Mouse (Mus musculus): ENCODE results near the gene Gna15.
A peak's percentile ranks its signal among the peaks of the same experiment; 100 is the strongest.

The Gna15 gene

DNA sequence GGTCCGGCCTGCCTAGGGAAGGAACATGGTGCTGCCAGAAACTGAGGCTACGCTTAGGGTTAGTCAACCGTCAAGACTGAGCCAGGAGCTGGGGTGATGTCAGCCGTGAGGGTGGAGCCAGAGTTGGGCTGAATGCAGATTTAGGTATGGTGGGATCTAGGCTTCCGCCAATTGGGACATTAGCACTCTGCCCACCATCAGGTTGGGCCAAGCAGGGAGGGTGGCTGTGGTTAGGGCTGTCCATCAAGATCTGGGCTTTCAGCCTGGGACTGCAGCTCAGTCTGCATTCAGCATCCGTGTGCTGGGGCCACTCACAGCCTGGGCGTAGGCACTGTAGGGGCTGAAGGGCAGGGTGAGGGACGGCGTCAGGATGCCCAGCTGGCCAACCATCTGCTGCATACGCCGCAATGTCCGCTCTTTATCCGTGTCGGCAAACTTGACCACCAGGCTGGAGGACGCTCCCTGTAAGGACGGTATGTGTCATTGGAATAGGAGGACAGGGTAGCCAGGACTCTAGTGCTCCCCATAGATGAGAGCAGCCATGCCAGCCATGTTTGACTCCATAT is 56.3 kb downstream of the Gna15 start:
- no peak for DNase-seq (ENCODE audit: low read depth, low spot score)

DNA sequence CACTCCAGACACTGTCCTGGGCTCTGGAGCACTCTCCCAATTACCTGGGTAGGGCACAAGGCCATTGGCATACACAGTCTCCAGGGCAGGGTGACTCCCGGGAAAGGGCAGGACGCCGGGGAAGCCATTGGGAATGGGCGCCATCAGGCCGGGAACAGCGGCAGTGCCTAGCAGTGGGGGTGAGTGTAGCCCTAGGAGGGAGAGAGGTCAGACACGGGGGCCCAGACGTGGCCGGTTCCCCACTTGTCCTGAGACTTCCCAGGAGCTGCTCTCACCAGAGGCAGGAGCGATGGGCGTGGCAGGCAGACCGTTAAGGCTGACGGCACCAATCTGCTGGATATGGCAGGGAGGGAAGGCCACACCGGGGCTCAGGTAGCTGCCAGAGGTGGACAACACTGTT is 57.1 kb downstream of the Gna15 start:
- no peak for DNase-seq (ENCODE audit: low read depth, low spot score)

DNA sequence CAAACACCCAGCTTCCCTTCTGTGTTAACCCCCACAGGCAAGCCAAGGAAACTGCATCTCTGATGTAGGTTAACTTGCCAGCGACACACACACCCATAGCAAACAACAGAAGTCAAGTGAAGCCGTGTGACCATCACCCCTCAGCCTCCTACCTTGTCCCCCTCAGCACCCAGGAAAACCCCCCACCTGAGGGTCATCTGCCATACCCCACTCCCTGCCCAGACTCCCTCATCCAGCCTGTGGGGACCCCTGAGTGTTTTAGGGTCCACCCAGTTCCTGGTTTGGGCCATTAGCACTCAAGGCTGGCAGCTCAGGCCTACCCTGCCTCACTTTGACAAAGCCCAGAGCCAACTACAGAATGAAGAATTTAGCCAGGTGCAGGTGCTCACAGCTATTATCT is 58.0 kb downstream of the Gna15 start:
- DNase-seq (ENCODE audit: low read depth, low spot score): no peak

DNA sequence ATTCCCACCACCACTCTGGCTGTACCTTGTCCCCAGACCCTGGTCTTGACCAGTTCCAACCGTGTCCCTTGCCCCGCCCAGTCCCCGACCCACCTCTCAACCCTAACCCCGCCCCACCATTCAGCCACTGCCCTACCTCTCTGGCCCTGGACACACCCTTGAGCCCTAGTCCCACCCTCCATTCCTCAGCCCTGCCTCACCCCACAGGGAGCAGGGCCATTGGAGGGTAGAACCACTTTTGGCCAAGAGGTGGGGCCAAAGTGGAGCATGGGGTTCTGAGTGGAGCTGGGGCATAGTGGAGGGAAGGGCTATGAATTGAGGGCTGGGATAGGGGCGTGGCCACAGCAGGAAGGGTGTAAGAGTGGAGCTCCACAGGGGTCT is 58.8 kb downstream of the Gna15 start:
- DNase-seq (ENCODE audit: low read depth, low spot score): peak; percentile 99

DNA sequence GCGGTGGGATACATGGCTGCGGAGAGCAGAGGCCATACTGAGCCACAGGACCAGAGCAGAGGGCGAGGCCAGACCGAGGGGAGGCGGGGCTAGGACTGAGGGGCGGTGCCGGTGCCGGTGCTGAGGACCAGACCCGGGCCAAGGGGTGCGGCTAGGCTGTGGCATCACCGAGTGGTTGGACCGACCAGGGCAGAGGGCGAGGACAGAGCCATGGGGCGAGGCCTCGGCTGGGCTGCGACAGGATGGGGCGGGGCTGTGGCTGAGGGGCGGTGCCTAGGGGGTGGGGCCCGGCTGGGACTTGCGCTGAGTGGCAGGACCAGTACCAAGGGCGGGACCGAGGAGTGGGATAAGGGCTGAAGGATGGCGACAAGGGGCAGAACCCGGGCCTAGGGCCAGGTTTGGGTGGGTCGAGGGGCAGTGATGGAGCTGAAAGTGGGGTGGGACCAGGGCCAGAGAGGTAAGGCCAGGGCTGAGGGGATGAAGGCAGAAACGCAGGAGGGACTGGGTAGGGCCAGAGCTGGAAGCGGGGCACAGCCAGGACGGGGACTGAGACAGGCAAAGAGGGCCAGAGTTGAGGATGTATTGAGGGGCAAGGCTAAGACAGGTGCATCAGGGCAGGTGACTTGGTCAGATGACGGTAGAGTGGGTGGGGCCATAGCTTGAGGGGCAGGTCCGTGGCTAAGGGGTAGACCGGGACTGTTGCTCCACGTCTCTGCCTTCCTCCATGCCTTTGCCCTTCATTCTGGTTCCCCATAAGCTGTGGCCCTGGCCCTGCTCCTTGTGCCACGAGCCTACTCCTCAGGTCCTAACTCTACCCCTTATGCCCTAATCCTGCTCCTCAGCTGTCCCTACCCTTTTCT is 59.4 kb downstream of the Gna15 start:
- peak; percentile 92 for DNase-seq (ENCODE audit: low read depth, low spot score)

DNA sequence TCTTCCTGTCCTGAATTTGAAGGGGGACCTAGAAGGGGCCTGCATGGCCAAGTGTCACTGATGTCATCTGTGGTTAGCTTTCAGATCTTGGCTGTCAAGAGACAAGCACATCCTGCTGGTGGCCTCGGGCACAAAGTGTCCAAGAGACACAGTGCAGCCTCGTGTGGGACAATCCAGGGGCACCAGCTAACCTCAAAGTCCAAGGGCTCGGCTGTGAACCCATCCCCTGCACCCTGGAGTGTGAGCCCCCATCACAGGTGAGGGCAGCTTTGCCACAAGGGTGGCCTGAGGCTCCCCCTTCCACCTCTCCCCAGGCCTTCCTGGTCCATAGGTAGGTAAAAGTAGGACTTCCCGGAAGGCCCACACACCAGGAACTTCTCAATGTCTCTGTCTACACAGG is 60.5 kb downstream of the Gna15 start:
- no peak for DNase-seq (ENCODE audit: low read depth, low spot score)

DNA sequence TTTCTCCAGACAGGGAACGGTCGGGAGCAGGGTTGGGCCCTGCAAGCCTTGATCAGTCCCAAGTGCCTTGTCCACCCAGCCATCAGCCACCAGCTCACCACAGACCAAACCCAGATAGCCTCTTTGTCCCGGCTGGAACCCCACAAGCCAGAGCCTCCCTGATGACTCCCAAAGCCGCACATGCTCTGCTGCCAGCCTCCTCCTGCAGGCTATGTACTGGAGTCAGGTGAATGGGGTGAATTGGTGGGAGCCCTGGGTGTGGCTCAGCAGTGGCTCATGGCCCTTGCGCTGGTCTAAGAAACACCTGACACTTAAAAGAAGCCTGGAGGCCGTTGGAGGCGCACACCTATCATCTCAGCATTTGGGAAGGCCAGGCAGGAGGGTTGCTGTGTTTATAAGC is 61.1 kb downstream of the Gna15 start:
- no peak for DNase-seq (ENCODE audit: low read depth, low spot score)

DNA sequence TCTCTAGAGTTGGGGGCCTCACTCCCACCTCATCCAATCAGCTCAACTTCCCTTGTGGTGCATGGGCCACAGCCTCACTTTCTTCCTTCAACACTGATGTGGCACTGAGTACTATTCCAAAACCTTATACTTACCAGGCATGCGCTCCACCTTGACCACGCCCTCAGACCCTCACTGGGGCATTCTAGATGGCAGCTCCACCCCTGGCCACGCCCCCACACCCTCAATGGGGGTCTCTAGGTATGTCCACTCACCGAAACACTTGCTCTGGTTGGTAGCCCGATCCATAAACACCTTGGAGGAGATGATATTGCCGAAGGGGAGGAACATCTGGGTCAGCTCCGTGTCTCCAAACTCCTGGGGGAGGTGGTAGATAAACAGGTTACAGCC is 61.6 kb downstream of the Gna15 start:
- DNase-seq (ENCODE audit: low read depth, low spot score): no peak

DNA sequence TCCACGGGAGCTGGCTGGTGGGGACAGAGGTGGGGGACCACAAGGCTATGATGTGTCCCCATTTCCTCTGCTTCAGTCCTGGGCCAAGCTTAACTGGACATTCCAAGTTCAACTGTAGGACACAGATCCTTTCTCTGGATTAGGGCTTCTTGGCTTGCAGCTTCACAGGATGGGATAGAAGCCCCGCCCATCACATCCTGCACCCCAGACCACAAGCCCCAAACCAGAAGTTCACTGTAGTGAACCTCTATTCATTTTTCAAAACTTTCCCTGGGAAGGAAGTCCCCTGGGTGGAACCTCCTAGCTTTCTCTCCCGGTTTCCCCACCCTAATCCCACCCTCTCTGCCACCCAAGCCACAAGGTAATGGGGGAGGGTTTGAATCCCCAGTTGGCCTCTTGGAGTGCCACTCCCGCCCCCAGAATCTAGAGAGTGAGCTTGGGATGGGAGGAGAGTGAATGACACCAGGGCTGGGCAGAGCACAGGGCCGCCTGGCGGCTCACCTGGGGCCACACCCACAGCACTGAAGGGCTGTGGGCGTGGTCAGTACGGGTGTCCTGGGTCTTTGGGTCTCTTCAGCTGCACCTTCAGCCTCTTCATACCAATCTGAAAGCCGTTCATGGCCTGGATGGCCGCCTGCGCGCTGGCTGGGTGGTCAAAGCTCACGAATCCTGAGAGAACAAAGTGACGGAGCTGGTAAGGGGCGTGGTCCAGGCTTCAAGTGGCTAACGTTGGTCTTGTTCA is 62.2 kb downstream of the Gna15 start:
- peak; percentile 57 for DNase-seq (ENCODE audit: low read depth, low spot score)

DNA sequence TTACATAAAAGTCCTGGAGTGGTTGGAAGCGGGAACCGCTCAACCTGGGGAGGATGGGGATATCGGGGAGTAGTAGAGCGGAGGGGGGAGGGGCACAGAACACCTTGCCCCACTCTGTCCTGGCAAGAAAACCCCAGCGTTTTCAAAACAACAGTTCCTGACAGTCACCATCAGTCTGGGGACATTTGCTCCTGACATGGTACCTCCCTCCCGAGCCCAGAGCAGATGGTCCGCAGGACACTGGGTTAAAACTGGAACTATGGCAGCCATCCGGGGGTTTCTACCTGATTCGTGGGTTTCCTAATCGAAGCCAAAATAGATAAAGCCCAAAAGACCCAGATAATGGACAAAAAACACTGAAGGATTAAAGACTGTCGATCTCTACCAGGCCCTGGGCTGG is 63.1 kb downstream of the Gna15 start:
- DNase-seq (ENCODE audit: low read depth, low spot score): no peak

DNA sequence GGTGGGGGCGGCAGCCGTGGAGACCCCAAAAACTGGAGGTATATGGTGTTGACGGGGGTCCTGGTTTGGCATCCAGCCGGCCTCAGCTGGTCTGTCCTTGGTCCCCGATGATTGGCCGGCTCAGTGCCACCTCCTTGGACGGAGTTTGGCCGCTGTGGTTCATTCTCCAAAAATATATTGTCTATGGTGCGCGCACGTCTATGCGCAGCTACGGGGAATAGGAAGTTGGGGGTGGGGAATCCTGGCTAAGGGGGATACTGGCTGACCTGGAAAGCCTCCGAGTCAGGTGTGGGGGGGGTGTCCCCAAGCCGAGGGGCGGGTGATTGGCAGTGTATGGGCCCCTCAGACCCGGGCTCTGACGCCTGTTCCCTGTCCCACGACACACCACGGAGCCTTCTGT is 63.6 kb downstream of the Gna15 start:
- DNase-seq (ENCODE audit: low read depth, low spot score): no peak

DNA sequence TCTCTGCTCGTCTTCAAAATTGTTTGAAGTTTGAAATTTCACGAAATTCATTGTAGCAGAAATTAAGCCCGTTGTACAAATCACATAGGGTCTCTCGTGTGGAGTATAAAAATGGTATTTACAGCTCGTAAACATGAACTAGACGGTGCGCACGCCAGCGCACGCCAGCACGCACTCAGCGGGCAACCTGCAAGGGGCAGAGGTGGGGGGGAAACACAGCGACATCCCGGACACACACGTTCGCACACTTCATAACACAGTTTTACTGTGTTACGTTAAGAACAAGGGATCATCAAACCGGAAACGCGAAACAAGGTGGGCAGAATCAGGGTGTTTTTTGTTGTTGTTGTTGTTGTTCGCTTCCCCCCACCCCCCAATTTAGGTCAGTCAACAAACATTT is 64.6 kb downstream of the Gna15 start:
- no peak for DNase-seq (ENCODE audit: low read depth, low spot score)

DNA sequence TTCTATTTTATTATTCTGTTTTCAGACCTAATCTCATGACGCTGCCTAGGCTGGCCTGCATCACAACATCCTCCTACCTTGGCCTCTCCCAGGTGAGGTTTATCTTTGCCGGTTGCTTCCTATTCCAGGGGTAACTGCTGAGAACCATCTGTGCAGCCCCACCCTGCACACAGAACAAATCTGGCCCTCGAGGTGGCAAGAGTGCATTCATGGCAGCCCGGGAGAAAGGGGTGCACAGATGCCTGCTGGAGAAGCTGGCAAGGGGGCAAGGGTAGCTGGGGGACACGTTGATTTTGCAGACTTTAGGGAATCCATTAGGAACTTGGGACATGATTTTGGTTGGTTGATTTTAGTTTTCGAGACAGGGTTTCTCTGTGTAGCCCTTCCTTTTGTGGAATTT is 65.8 kb downstream of the Gna15 start:
- DNase-seq (ENCODE audit: low read depth, low spot score): no peak

DNA sequence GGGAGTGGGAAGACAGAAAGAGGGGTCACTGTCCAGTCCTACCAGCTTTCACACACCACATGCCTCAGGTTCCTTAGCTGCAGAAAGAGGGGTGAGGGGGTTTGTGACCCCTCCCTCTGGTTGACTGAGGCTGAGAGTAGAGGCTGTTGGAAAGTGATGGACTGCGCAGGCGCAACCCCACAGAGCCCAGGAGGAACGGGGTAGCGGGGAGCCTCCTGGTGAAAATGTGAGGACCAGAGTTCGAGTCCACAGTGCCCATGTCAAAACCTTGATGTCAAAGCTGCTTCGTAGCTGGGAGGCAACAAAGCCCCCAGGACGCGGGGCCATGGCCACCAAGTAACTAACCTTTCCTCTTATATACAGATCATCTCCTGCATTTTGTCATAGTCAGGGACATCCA is 66.4 kb downstream of the Gna15 start:
- no peak for DNase-seq (ENCODE audit: low read depth, low spot score)

DNA sequence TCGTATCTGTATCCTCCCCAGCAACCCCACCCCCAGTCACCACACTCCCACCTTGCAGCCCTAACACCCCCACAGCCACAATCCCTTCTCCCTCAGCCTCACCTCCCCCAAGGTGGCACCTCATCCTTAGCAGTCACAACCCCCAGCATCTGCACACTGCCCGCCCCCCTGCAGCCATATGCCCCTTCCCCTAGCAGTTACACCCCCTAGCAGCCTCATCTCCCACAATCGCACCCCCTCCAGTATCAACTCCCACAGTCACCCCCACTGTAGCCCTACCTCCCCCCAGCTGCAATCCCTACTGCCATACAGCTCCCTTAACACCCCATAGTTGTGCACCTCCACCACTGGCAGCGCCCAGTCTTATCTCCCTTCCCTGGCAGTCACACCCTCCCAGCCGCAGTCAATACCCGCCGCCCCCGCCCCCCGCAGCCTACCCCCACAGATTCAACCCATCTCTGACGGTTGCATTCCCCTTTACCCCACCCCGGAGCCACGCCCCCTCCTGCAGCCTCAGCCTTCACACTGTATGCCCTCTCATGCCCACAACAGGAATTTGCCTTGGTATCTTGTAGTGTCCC is 67.0 kb downstream of the Gna15 start:
- DNase-seq (ENCODE audit: low read depth, low spot score): no peak

DNA sequence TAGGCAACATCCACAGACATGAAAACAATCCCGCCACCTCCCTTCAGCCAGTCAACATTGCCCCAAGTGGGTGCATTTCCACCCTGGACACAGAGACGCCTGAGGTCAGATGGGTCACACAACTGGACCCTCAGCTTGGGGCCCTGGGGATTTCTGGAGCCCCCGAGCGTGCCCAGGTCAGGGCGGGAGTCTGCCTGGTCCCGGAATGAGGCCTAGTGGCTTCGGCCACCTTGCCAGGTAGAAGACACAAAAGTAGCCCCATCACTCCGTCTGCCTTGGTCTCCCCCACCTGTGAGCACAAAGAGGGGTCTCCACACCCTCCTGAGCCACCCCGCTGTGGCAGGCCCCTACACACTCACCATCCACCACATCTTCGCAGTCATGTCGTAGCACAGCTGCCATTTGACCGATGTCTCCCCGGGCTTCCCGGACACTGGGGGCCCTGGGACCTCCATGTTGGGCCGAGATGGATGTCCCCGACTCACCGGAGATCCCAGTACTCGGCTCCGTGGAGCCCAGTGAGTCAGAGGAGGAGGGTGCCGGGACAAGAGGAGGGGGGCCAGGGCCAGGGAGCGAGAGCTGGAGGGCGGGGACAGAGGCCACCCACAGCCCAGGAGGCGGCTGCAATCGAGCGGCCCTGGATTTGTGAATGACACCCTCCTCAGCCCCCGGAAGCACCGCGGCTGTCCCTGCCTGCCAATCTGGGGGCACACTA is 68.7 kb downstream of the Gna15 start, which contains the start of gene Nfic:
TSS of gene Nfic (minus strand) at position 455 of the 715 bp plus-strand sequence.
- no peak for DNase-seq (ENCODE audit: low read depth, low spot score)

DNA sequence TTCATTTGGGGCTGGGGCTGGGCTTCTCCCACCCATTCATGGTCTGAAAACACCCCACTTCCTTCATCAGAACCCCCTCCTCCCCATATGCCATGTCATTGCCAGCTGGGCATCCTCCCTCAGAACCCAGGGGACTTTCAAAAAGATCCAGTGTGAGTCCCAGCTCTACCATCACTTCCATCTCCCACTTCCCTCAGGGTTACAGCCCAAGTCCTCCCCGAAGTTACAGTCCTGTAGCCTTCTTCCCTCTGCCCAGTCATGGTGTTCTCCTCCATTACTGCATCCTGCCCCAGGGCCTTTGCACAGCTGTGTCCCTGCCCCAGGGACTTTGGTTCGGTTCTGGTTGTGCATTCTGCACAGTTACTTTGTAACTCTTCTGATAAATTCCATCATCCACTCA is 69.9 kb downstream of the Gna15 start:
- no peak for DNase-seq (ENCODE audit: low read depth, low spot score)

DNA sequence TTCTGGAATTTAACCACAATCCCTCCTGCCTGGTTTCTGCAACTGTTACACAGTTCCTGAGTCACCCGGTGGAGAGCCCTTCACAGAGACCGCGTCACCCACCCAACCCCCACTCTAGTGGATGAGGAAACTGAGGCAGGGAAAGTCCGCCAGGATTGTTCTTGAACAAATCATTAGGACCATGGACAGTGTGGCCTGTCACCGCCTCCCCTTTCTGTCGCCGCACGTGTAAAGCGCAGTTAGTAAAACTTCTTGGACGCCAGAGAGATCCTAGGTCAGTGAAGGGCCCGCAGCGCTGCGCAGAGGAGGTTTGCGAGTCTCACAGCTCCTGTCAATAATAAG is 71.1 kb downstream of the Gna15 start:
- DNase-seq (ENCODE audit: low read depth, low spot score): no peak

Measured in ES-CJ7 (cell line).